Mouse (Mus musculus) skeletal muscle tissue, adult 2 months (tissue): ENCODE measurements around the gene A630023A22Rik.

ENCODE experiments used
- DNase-seq: peaks from one replicate; pipeline ENCODE4 v3.0.0-alpha.2; 2012; ENCODE audit warnings: low read depth, low spot score

Gene A630023A22Rik

GRCm38 (mm10) chr14:34086806-34087205 lies 15.7 kb downstream of the A630023A22Rik start:
- DNase-seq, result no peak

- DNase-seq, result peak; percentile 22
Observed at GRCm38 (mm10) chr14:34085731-34086130, 16.8 kb downstream of the A630023A22Rik start, which contains the start of gene Anxa8. TSS of gene Anxa8 (plus strand) at chr14:34085981.

- peak; percentile 70 for DNase-seq
Observed at GRCm38 (mm10) chr14:34080321-34080997, 22.1 kb downstream of the A630023A22Rik start.

- DNase-seq, result no peak
Observed at GRCm38 (mm10) chr14:34078293-34078692, 24.3 kb downstream of the A630023A22Rik start.

- DNase-seq, result no peak
Observed at GRCm38 (mm10) chr14:34077222-34077621, 25.3 kb downstream of the A630023A22Rik start.

- DNase-seq, result no peak
Observed at GRCm38 (mm10) chr14:34075346-34075745, 27.2 kb downstream of the A630023A22Rik start.

GRCm38 (mm10) chr14:34071665-34072064 lies 30.9 kb downstream of the A630023A22Rik start:
- no peak for DNase-seq

GRCm38 (mm10) chr14:34052516-34052915 lies 50.0 kb downstream of the A630023A22Rik start, which contains the start of gene Antxrl:
TSS of gene Antxrl (plus strand) at chr14:34052707.
- DNase-seq, result no peak

GRCm38 (mm10) chr14:34050101-34050779 lies 52.3 kb downstream of the A630023A22Rik start:
- no peak for DNase-seq

- DNase-seq, result no peak
Observed at GRCm38 (mm10) chr14:34043341-34043740, 59.2 kb downstream of the A630023A22Rik start.

GRCm38 (mm10) chr14:34041241-34041640 lies 61.3 kb downstream of the A630023A22Rik start:
- no peak for DNase-seq

GRCm38 (mm10) chr14:34033841-34034610 lies 68.5 kb downstream of the A630023A22Rik start:
- DNase-seq, result no peak

- no peak for DNase-seq
Observed at GRCm38 (mm10) chr14:34026710-34027109, 75.8 kb downstream of the A630023A22Rik start.

GRCm38 (mm10) chr14:34016938-34017337 lies 85.6 kb downstream of the A630023A22Rik start:
- no peak for DNase-seq

GRCm38 (mm10) chr14:34016381-34016780 lies 86.2 kb downstream of the A630023A22Rik start, which contains the start of gene Gm5460:
TSS of gene Gm5460 (plus strand) at chr14:34016758.
- DNase-seq, result no peak

- DNase-seq, result no peak
Observed at GRCm38 (mm10) chr14:34015063-34015462, 87.5 kb downstream of the A630023A22Rik start, which contains the start of gene Gm30083. TSS of gene Gm30083 (minus strand) at chr14:34015182.

- DNase-seq, result no peak
Observed at GRCm38 (mm10) chr14:34002358-34002757, 100.2 kb downstream of the A630023A22Rik start.

- DNase-seq, result no peak
Observed at GRCm38 (mm10) chr14:34001445-34001844, 101.1 kb downstream of the A630023A22Rik start.
